Comparison of ENCODE assay signal across 12 mouse cellular contexts in the genomic region with DNA sequence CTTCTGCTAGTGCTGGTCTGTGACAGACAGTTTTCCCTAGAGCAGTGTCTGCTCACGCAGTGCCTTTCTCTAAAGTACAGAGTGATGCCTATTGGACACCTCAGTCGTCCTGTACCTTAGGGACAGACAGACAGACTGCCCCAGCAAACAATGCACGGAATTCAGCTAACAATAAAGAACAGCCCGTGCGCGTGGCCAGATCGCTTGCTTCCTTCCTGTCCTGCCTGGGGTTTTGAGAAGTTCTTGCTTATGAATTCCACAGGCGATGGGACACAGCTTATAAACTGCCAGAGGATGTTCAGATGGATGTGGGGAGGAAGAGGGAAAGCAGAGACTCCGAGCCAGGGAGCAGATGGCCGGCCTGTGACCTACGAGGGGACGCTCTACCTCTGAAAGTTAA. TPM values are rescaled to one million over a fixed set of nuclear protein-coding genes. Genes with fewer than 3 reads are reported as not detected.
DNase-seq lines count a peak whose midpoint lies in the region; ATAC-seq and TF ChIP-seq lines count a peak whose summit lies in the region.
"Had no signal": no experiment of that assay in that cellular context is flagged by ENCODE, and none has a peak within 500 bp of the region (broad histone marks: within the 10 kb centered on the region; RNA-seq: fewer than 3 reads in every experiment).

No protein-coding gene starts in this region.

- DNase-seq in gastrocnemius, adult 2 months, result no peak
- no peak for DNase-seq in gastrocnemius, adult 18-20 months (ENCODE audit: low spot score)
- peak; percentile 54 to 66 for DNase-seq in heart, adult 18-20 months
- peak; percentile 26 for DNase-seq in heart, postnatal 25 days (ENCODE audit: low spot score)
- no peak for DNase-seq in thymus, postnatal 4 days
- DNase-seq in neural tube, embryonic 10.5 days (ENCODE audit: extremely low spot score, low spot score), result no peak
- DNase-seq in testis, postnatal 14 days (ENCODE audit: low spot score), result no peak
- DNase-seq: cerebellum, postnatal 36 days; left cerebral cortex, postnatal 4 days had no signal

- peak overlapping the region; percentile 20; the same call in 1 of the 2 replicates for H3K27ac ChIP-seq in gastrocnemius, adult 2 months
- H3K27ac ChIP-seq in lung, embryonic 16.5 days (ENCODE audit: low read length), result no peak overlapping the region
- H3K27ac ChIP-seq: embryonic facial prominence, embryonic 15.5 days; hindbrain, embryonic 12.5 days had no signal

- H3K4me1 ChIP-seq in lung, embryonic 16.5 days (replicated peaks; ENCODE audit: control insufficient read depth, insufficient read depth, low read length), result peaks cover 19% of the 10 kb centered on the region

- no peak overlapping the region for H3K4me3 ChIP-seq in gastrocnemius, adult 2 months
- H3K4me3 ChIP-seq in lung, embryonic 16.5 days (ENCODE audit: low read length), result no peak overlapping the region
- H3K4me3 ChIP-seq: embryonic facial prominence, embryonic 15.5 days; hindbrain, embryonic 12.5 days had no signal

- H3K36me3 ChIP-seq in lung, embryonic 16.5 days (ENCODE audit: control insufficient read depth, insufficient read depth, low read length), result no peaks in the 10 kb centered on the region
- H3K36me3 ChIP-seq: embryonic facial prominence, embryonic 15.5 days; hindbrain, embryonic 12.5 days had no signal

- 46% methylated on average over 12 of the region's 12 CpGs for WGBS in lung, embryonic 16.5 days

- ATAC-seq in lung, embryonic 16.5 days (ENCODE audit: low read depth), result peak; percentile 59

- no peaks in the 10 kb centered on the region for H3K27me3 ChIP-seq in lung, embryonic 16.5 days (ENCODE audit: control insufficient read depth, insufficient read depth, low read depth, low read length)
- H3K27me3 ChIP-seq: embryonic facial prominence, embryonic 15.5 days; hindbrain, embryonic 12.5 days had no signal

- no peak overlapping the region for H3K4me2 ChIP-seq in lung, embryonic 16.5 days (ENCODE audit: low read depth, low read length)
- H3K4me2 ChIP-seq: embryonic facial prominence, embryonic 15.5 days; hindbrain, embryonic 12.5 days had no signal

- intact Hi-C loops in gastrocnemius, adult 2 months (cut with DNase I), result no loop called here
- intact Hi-C loops in heart, postnatal 25 days (cut with DNase I), result no loop called here

- no peak overlapping the region for H3K9ac ChIP-seq in lung, embryonic 16.5 days (ENCODE audit: low read length)
- H3K9ac ChIP-seq: embryonic facial prominence, embryonic 15.5 days; hindbrain, embryonic 12.5 days had no signal

- no peak for TF ChIP-seq CTCF in gastrocnemius, adult 2 months (IDR thresholded peaks at IDR 0.05)

- no peaks in the 10 kb centered on the region for H3K9me3 ChIP-seq in lung, embryonic 16.5 days (ENCODE audit: control insufficient read depth, low read length)
- H3K9me3 ChIP-seq: embryonic facial prominence, embryonic 15.5 days; hindbrain, embryonic 12.5 days had no signal

RNA-seq across cellular contexts. Expression of a gene that starts 25.3 kb away (rescaled TPM):
- total RNA-seq in gastrocnemius, adult 2 months (2021), result 10 to 100 TPM in 1 of 2 experiments, 1 to 10 TPM in 1; 6.7 to 10.8 TPM
- total RNA-seq in gastrocnemius, adult 18-20 months (2021), result 1 to 10 TPM; 5.7 to 9.4 TPM
- total RNA-seq in heart, adult 18-20 months (2021), result 10 to 100 TPM; 11.3 to 12.1 TPM
- 10 to 100 TPM; 11.4 to 13.0 TPM for total RNA-seq in heart, postnatal 25 days (2021)
- 12.6 and 14.0 TPM in 2 replicates for polyA plus RNA-seq in lung, embryonic 16.5 days (2015; fragmentation: Nextera tagmentation; extraction: Ambion mirVana)

Comparison
In these comparisons a context has a peak if more than half of its experiments do, and no peak if none do; other contexts are left out.
1. DNase-seq: peak in heart, adult 18-20 months (2 of 2) and heart, postnatal 25 days (single experiment); none in gastrocnemius, adult 2 months (single experiment), gastrocnemius, adult 18-20 months (single experiment), thymus, postnatal 4 days (single experiment), neural tube, embryonic 10.5 days (single experiment) and testis, postnatal 14 days (single experiment).